Mouse (Mus musculus) T-helper 2 cell (primary cell): ENCODE data around the gene Cd6.

Experiments used
- in situ Hi-C: fragments of 300-600 bp; cut with MboI, MseI; formaldehyde crosslinking; loops from one replicate; pipeline ENCODE4 v1.15.1; 2025; ENCODE audit warnings: high pct_unique_total_duplicates

Gene Cd6

DNA sequence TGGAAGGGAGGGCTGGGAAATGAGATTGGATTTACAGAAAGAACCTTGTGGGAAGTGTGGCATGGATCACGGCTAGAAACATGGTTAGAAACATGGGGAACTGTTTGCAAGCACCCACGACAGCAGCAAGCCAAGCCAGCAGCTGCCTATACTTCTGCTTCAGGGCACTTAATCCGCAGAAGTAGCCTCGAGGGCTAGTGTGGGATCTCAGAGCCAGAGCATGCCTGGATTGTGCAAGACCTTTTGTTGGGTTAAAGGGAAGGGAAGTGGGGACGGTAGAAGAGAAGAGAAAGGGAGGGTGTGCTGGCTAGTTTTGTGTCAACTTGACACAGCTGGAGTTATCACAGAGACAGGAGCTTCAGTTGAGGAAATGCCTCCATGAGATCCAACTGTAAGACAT, 26.1 kb downstream of the Cd6 start:
- in situ Hi-C loops, result loop anchor here (5.0 kb wide), 1 partner anchor 69 kb away; no protein-coding TSS in a partner anchor

- in situ Hi-C loops, result loop anchor here (5.0 kb wide), 1 partner anchor 70 kb away; no protein-coding TSS in a partner anchor
Measured at GRCm38 (mm10) chr19:10801906-10802305, 28.0 kb downstream of the Cd6 start.

GRCm38 (mm10) chr19:10801070-10801469, 28.8 kb downstream of the Cd6 start:
- in situ Hi-C loops, result loop anchor here (5.0 kb wide), 1 partner anchor 71 kb away; no protein-coding TSS in a partner anchor

- in situ Hi-C loops, result no loop called here
Measured at GRCm38 (mm10) chr19:10799155-10799554, 30.7 kb downstream of the Cd6 start.

DNA sequence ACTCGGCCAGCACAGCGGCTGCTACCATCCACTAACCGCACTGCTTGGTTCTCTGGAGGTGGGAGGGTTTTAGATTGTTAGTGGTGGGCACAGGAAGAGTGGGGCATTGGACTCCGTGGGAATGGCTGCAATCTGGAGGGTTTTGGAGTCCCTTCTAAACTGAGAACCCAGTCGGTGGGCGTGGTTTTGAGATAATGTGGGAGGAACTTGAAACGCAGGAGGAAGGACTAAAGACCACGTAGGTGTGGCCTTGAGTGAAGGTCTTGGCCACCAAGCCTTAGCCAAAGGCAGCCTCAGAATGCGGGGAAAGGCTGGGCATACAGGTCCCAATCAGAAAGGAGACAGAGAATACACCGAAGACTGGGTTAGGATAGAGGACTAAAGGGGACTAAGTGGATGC, 31.3 kb downstream of the Cd6 start:
- in situ Hi-C loops, result no loop called here

- in situ Hi-C loops, result no loop called here
Measured at GRCm38 (mm10) chr19:10794916-10795315, 34.9 kb downstream of the Cd6 start.

- in situ Hi-C loops, result no loop called here
Measured at GRCm38 (mm10) chr19:10793044-10793443, 36.8 kb downstream of the Cd6 start.

- in situ Hi-C loops, result no loop called here
Measured at GRCm38 (mm10) chr19:10790323-10790722, 39.5 kb downstream of the Cd6 start.

GRCm38 (mm10) chr19:10788242-10788641, 41.6 kb downstream of the Cd6 start:
- in situ Hi-C loops, result no loop called here

- in situ Hi-C loops, result no loop called here
Measured at GRCm38 (mm10) chr19:10787406-10787805, 42.5 kb downstream of the Cd6 start.

- in situ Hi-C loops, result no loop called here
Measured at GRCm38 (mm10) chr19:10786753-10787152, 43.1 kb downstream of the Cd6 start.

DNA sequence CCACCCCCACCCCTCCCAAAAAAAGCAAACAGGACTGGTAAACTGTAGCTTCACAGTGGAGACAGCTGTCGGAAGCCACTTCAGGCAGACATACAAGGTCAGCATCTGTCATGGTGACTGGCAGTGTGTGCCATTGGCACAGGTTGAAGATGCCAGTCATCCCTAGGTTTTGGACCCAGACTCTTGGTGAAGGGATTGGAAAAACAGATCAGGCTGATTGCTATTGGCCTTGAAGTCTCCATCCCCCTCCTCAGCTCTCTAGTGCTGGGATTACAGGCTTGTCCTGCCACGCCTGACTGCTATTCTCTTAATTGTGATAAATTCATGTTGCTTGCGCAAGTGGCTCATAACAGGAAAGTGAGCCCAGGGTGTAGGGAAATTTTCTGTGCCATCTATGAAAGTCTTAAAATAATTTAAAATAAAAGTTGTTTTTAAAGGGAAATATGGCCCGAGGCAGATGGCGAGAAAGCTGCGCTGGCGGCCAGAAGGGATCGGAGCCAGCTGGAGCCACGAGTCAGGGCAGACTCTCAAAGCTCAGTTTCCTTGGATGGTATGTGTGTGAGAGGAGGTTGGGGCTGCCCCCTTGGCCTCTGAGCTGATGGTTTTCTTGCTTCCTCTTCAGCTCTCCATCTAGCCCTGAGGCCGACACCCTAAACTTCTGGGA, 44.9 kb downstream of the Cd6 start:
- in situ Hi-C loops, result no loop called here

- in situ Hi-C loops, result no loop called here
Measured at GRCm38 (mm10) chr19:10784061-10784460, 45.8 kb downstream of the Cd6 start.

DNA sequence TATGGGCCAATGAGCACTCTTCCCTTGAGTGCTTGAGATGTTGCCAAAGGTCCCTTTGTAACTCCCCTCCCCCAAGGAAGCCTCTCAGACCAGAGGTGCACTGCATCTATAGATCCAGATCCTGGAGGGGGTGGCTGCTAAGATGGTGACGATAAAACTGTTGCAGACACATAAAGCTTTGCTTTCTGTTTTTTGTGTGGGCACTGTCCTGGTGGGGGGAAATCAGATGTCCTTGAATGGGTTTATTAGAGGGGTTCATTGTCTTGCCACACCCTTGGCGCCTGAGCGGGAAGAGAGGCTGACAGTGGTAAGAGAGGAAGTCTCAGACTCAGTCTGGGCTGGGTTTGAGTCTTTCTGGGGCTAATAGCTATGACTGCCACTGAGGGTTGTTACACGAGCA, 46.7 kb downstream of the Cd6 start:
- in situ Hi-C loops, result no loop called here

- in situ Hi-C loops, result no loop called here
Measured at GRCm38 (mm10) chr19:10781641-10782040, 48.2 kb downstream of the Cd6 start.

DNA sequence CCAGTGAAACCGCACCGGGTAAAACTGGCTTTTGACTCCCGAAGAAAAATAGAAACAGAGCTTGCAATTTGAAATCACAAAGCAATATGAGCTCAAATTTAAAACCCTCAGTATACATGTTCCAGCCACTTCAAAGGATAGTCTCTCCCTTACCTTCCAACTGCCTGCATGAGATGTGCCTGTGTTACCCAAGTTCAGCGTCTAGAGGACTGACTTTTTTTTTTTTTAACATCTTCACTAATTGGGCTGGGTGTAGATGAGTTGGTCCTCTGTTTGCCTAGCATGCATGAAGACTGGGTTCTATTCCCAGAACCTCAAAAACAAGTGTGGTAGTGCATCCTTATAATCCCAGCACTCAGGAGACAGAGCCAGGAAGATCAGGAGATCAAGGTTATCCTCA, 53.0 kb downstream of the Cd6 start:
- in situ Hi-C loops, result no loop called here

- in situ Hi-C loops, result loop anchor here (5.0 kb wide), 1 partner anchor 42 kb away; no protein-coding TSS in a partner anchor
Measured at GRCm38 (mm10) chr19:10774141-10774540, 55.7 kb downstream of the Cd6 start.

GRCm38 (mm10) chr19:10773384-10773783, 56.5 kb downstream of the Cd6 start:
- in situ Hi-C loops, result loop anchor here (5.0 kb wide), 1 partner anchor 41 kb away; no protein-coding TSS in a partner anchor

- in situ Hi-C loops, result loop anchor here (5.0 kb wide), 1 partner anchor 41 kb away; no protein-coding TSS in a partner anchor
Measured at GRCm38 (mm10) chr19:10772866-10773265, 57.0 kb downstream of the Cd6 start.

DNA sequence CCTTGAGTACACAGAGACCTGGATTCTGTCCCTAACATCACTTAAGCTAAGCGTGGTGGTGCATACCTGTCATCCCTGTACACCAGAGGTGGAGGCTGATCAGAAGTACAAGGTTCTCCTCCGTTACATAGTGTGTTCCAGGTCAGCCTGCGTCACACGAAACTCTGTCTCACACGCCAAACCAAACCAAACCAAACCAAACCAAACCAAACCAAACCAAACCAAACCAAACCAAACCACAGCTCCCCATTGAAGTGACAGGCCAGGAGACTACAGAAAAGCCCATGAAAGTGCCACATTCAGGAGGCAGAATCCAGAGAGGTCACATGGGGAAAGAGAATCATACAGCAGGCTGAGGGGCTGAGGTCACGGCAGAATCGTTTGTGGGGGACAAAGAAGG, 57.9 kb downstream of the Cd6 start:
- in situ Hi-C loops, result loop anchor here (5.0 kb wide), 1 partner anchor 40 kb away; no protein-coding TSS in a partner anchor

DNA sequence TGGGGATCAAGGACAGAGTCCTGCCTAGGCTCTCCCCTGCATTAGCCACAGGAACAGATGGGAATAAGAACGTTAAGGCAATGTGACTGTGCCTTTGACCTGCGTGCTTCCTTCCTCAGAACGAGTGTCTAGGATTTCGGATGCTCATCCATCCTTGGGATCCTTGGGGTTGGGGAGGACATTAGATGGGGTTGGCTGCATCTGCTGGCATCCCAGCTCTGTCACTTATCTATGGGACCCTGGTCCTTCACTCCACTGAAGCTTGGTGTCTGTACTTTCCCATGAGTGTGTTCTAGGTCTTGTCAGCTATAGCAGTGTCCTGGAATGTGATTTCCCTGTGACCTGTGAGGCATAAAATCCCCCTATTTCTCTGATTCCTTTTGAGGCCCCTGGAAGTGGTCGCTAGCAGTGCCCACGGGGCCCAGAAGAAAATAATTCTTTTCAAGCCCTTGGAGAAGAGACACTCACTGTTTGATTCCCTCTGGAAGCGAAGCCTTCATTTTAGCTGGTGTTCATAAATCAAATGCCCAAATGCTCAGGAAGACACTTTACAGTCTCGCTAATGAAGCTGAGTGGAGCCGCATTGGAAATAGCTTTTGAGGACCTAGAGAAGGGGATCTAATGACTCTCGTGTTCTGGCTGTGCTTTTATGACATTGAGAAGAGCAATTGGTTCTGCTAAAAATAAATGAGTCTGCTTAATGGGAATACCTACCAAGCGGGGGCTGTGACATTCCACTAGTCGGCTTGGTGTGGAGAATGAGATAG, 60.2 kb downstream of the Cd6 start:
- in situ Hi-C loops, result loop anchor here (5.0 kb wide), 1 partner anchor 37 kb away; no protein-coding TSS in a partner anchor

DNA sequence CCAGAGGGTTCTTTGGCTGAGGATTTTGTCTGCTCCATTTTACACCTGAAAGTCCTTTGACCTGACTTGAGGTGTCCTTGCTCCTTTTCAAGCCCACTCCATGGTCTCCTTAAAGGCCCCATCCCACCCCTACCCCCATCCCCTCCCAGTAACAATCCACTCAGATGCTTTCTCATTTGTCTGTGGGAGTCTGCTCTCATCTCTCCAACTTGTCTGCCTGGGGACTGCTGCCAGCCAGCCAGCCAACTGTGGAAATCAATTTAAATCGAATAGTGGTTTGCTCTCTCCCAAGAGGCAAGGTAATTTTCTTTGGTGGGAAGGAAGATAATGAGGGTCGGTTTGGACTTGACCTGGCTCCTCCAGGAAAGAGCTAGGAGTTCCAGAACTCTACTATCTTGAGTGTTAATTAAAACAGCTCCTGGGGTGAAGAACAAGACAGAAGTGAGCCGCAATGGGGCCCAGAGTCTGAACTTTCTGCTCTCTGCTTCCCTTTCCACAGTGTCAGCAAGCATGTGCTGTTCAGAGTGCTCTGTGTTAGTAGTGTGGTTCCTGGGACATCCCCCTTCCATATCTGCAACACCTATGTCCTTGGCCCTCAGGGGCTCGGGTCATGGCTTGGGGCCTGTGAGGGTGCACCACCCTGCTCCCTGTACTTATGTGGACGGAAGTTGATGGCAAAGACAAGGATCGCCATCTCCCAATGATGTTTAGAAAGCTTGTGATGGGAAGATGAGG, 61.0 kb downstream of the Cd6 start:
- in situ Hi-C loops, result no loop called here
